Mouse (Mus musculus): ENCODE results near the gene BC048671.
A peak's percentile ranks its signal among the peaks of the same experiment; 100 is the strongest.

The BC048671 gene

GRCm38 (mm10) chr6:90300919-90301318 lies at the start of gene BC048671:
Gene BC048671 (plus strand): TSS chr6:90301219.
- no peak for DNase-seq

- peak; percentile 16 for DNase-seq
These were observed 12.8 kb upstream of the BC048671 start for GRCm38 (mm10) chr6:90288265-90288664.

GRCm38 (mm10) chr6:90306315-90306975 lies 5.4 kb downstream of the BC048671 start:
- no peak for DNase-seq

- no peak for DNase-seq
These were observed 8.1 kb downstream of the BC048671 start for GRCm38 (mm10) chr6:90308839-90309778.

GRCm38 (mm10) chr6:90315961-90316360 lies 14.9 kb downstream of the BC048671 start:
- DNase-seq: no peak

- no peak for DNase-seq
These were observed 16.7 kb downstream of the BC048671 start for GRCm38 (mm10) chr6:90317510-90318258.

GRCm38 (mm10) chr6:90319019-90319418 lies 18.0 kb downstream of the BC048671 start:
- no peak for DNase-seq

GRCm38 (mm10) chr6:90319475-90320191 lies 18.6 kb downstream of the BC048671 start:
- DNase-seq: no peak

- DNase-seq: no peak
These were observed 19.4 kb downstream of the BC048671 start for GRCm38 (mm10) chr6:90320429-90320828.

GRCm38 (mm10) chr6:90321811-90322210 lies 20.8 kb downstream of the BC048671 start:
- DNase-seq: no peak

GRCm38 (mm10) chr6:90324026-90324425 lies 23.0 kb downstream of the BC048671 start:
- no peak for DNase-seq

- DNase-seq: no peak
These were observed 23.4 kb downstream of the BC048671 start for GRCm38 (mm10) chr6:90324463-90324862.

- peak; percentile 50 for DNase-seq
These were observed 24.0 kb downstream of the BC048671 start, which contains the start of gene Chst13 for GRCm38 (mm10) chr6:90324991-90325390. Gene Chst13 (minus strand): TSS chr6:90325185.

GRCm38 (mm10) chr6:90327670-90328069 lies 26.7 kb downstream of the BC048671 start:
- DNase-seq: peak; percentile 23

- DNase-seq: peak; percentile 47
These were observed 28.9 kb downstream of the BC048671 start for GRCm38 (mm10) chr6:90329953-90330352.

GRCm38 (mm10) chr6:90332561-90333425 lies 31.8 kb downstream of the BC048671 start, which contains the start of gene Uroc1:
Gene Uroc1 (plus strand): TSS chr6:90333284.
- no peak for DNase-seq

GRCm38 (mm10) chr6:90334244-90334643 lies 33.2 kb downstream of the BC048671 start:
- DNase-seq: no peak

GRCm38 (mm10) chr6:90342343-90342742 lies 41.3 kb downstream of the BC048671 start:
- DNase-seq: no peak

GRCm38 (mm10) chr6:90347183-90347582 lies 46.2 kb downstream of the BC048671 start:
- DNase-seq: no peak

- no peak for DNase-seq
These were observed 47.5 kb downstream of the BC048671 start for GRCm38 (mm10) chr6:90348500-90348899.

- no peak for DNase-seq
These were observed 49.0 kb downstream of the BC048671 start for GRCm38 (mm10) chr6:90350011-90350410.

All from lung, postnatal 10 days (tissue).